Mouse (Mus musculus) neural tube, embryonic 11.5 days (tissue): ENCODE data around the gene Mpp3. TPM values are rescaled to one million over a fixed set of nuclear protein-coding genes. Genes with fewer than 3 reads are reported as not detected.

ENCODE experiments used
- ATAC-seq: fragments of 200-750 bp; cut with Nextera tagmentation; 2 replicates; pipeline ENCODE4 v1.8.0; 2017; ENCODE audit warnings: moderate number of reproducible peaks, mild to moderate bottlenecking, moderate TSS enrichment, moderate library complexity; ENCODE audit not compliant: insufficient read depth, low FRiP score, low TSS enrichment
- DNase-seq: peaks from one replicate; pipeline ENCODE4 v3.0.0-alpha.2; 2015; ENCODE audit warnings: low spot score
- H3K27ac ChIP-seq: fragments of 300-500 bp; sonication (generic); 2 replicates; pipeline ENCODE4 v1.5.1; 2014; ENCODE audit warnings: low read depth, mild to moderate bottlenecking, low read length
- H3K27me3 ChIP-seq: fragments of 300-500 bp; sonication (generic); 2 replicates; pipeline ENCODE4 v1.6.1; 2014; ENCODE audit warnings: mild to moderate bottlenecking, low read length, mixed read lengths; ENCODE audit not compliant: control insufficient read depth, insufficient read depth
- H3K36me3 ChIP-seq: fragments of 300-500 bp; sonication (generic); 2 replicates; pipeline ENCODE4 v1.6.1; 2014; ENCODE audit warnings: mild to moderate bottlenecking, low read length, moderate library complexity, mixed read lengths; ENCODE audit not compliant: control insufficient read depth, insufficient read depth
- H3K4me1 ChIP-seq: fragments of 300-500 bp; sonication (generic); 2 replicates; pipeline ENCODE4 v1.6.1; 2014; ENCODE audit warnings: low read length, mixed read lengths; ENCODE audit not compliant: control insufficient read depth, insufficient read depth
- H3K4me2 ChIP-seq: fragments of 300-500 bp; sonication (generic); 2 replicates; pipeline ENCODE4 v1.6.1; 2014; ENCODE audit warnings: low read depth, mild to moderate bottlenecking, moderate library complexity
- H3K4me3 ChIP-seq: fragments of 300-500 bp; sonication (generic); 2 replicates; pipeline ENCODE4 v1.5.1; 2014; ENCODE audit warnings: low read depth, low read length
- H3K9ac ChIP-seq: fragments of 300-500 bp; sonication (generic); 2 replicates; pipeline ENCODE4 v1.6.1; 2014; ENCODE audit warnings: mild to moderate bottlenecking, low read length
- H3K9me3 ChIP-seq: fragments of 300-500 bp; sonication (generic); 2 replicates; pipeline ENCODE4 v1.6.1; 2016; ENCODE audit warnings: low read length; ENCODE audit not compliant: control insufficient read depth
- WGBS: fragments of 180-500 bp; shearing (Covaris S2); extraction: QIAGEN DNeasy Blood & Tissue Kit; methylation state at CpG from one replicate; pipeline ENCODE4 v1.1.7; 2014; 5-methylcytosine and 5-hydroxymethylcytosine counted together
- polyA plus RNA-seq: library from polyadenylated mRNA; unstranded; fragments of >200 nt; fragmentation: Nextera tagmentation; extraction: Ambion mirVana; gene quantifications from 2 replicates; pipeline ENCODE4 v1.2.1, GENCODE M21; 2014

Mpp3 gene
- polyA plus RNA-seq, 1 experiment from 2014 or later, result 35.1 TPM

GRCm38 (mm10) chr11:102034887-102035286, 6.6 kb upstream of the Mpp3 start:
- Histone ChIP-seq H3K9me3 (no peaks in the 10 kb centered on the region), H3K4me1 (no peaks in the 10 kb centered on the region), H3K27me3 (no peaks in the 10 kb centered on the region), H3K27ac (no peak overlapping the region), H3K36me3 (no peaks in the 10 kb centered on the region), H3K9ac (no peak overlapping the region), H3K4me2 (no peak overlapping the region), H3K4me3 (no peak overlapping the region)
- no peak for ATAC-seq
- DNase-seq, result no peak
- 78% methylated on average over 8 of the region's 8 CpGs for WGBS

GRCm38 (mm10) chr11:102033055-102033591, 4.9 kb upstream of the Mpp3 start:
- Histone ChIP-seq H3K4me3 (no peak overlapping the region), H3K9ac (no peak overlapping the region), H3K4me1 (0 out of 2 replicates have a peak, but pooled peaks cover 2% of the 10 kb centered on the region), H3K27ac (no peak overlapping the region), H3K9me3 (no peaks in the 10 kb centered on the region), H3K4me2 (no peak overlapping the region), H3K36me3 (no peaks in the 10 kb centered on the region), H3K27me3 (no peaks in the 10 kb centered on the region)
- DNase-seq (no peak), ATAC-seq (no peak)
- 91% methylated on average over 12 of the region's 12 CpGs for WGBS

- Histone ChIP-seq H3K4me3 (no peak overlapping the region), H3K27ac (no peak overlapping the region), H3K9me3 (no peaks in the 10 kb centered on the region), H3K9ac (no peak overlapping the region), H3K4me2 (no peak overlapping the region), H3K4me1 (peaks cover 10% of the 10 kb centered on the region), H3K36me3 (no peaks in the 10 kb centered on the region), H3K27me3 (no peaks in the 10 kb centered on the region)
- ATAC-seq, result no peak
- WGBS, result 86% methylated on average over 7 of the region's 7 CpGs
- no peak for DNase-seq
These were observed 2.9 kb upstream of the Mpp3 start for GRCm38 (mm10) chr11:102031149-102031548.

- no peak overlapping the region for H3K27ac ChIP-seq
- ATAC-seq (no peak), DNase-seq (no peak)
- H3K4me2 ChIP-seq, result no peak overlapping the region
- H3K4me3 ChIP-seq, result no peak overlapping the region
- H3K4me1 ChIP-seq, result peaks cover 21% of the 10 kb centered on the region
- H3K27me3 ChIP-seq, result no peaks in the 10 kb centered on the region
- 40% methylated on average over 7 of the region's 7 CpGs for WGBS
- no peak overlapping the region for H3K9ac ChIP-seq
- no peaks in the 10 kb centered on the region for H3K36me3 ChIP-seq
- no peaks in the 10 kb centered on the region for H3K9me3 ChIP-seq
These were observed 1.7 kb upstream of the Mpp3 start for GRCm38 (mm10) chr11:102029966-102030365.

DNA sequence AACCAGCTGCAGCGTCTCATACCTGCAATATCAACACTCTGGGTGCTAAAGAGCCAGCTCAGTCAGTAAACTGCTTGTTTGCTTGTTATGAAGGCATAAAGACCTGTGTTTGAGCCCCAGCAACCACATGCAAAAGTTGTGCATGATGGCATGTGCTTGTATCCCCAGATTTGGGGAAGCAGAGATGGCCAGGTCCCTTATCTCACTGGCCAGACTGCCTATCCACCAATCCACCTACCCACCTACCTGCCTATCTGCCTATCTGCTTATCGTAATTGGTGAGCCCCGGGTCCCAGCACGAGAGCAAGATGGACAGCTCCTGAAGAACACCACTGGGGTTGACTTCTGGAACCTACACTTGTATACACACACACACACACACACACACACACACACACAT, 1.0 kb upstream of the Mpp3 start:
- Histone ChIP-seq H3K27ac (no peak overlapping the region), H3K27me3 (no peaks in the 10 kb centered on the region), H3K4me1 (peaks cover 24% of the 10 kb centered on the region), H3K9me3 (no peaks in the 10 kb centered on the region), H3K36me3 (no peaks in the 10 kb centered on the region), H3K4me2 (no peak overlapping the region), H3K9ac (no peak overlapping the region), H3K4me3 (no peak overlapping the region)
- no peak for ATAC-seq
- DNase-seq, result no peak
- 90% methylated on average over 4 of the region's 4 CpGs for WGBS

DNA sequence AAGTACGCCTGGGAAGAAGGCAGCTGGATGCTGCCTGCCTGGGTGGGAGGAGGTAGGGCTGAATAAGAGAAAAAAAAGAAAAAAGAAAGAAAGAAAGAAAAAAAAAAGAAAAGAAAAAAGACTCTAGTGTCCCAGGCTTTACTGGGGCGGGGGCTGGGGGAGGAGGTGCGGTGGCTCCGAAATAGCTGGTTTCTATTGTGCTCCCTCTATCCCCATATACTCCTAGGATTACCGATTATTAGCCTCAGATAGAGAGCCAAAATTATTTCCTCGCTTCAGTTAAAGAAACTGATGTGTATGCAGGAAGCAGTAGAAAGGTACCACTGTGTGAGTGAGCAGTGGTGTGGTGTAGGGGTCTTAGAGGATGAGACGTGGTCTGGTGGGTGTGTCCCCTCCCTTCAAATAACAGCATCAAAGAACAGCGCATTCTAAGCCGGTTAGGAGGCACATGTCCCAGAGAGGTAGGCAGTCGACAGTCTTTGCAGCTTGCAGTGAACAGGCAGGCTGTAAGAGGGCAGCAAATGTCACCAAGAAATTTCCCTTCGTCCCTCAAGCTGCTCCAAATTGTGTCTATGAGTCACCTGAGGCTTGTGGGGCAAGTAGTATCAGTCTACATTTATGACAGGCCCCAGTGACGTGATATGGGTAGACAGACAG, 772 bp downstream of the Mpp3 start:
- Histone ChIP-seq H3K9me3 (no peaks in the 10 kb centered on the region), H3K27me3 (no peaks in the 10 kb centered on the region), H3K4me3 (peak overlapping the region; percentile 50), H3K36me3 (no peaks in the 10 kb centered on the region), H3K9ac (peak overlapping the region; percentile 47; the same call in 1 of the 2 replicates), H3K27ac (peak overlapping the region; percentile 95), H3K4me2 (peak overlapping the region; percentile 88), H3K4me1 (peaks cover 29% of the 10 kb centered on the region)
- DNase-seq (no peak), ATAC-seq (no peak; the same call in 1 of the 2 replicates)
- WGBS, result 3% methylated on average over 12 of the region's 12 CpGs

DNA sequence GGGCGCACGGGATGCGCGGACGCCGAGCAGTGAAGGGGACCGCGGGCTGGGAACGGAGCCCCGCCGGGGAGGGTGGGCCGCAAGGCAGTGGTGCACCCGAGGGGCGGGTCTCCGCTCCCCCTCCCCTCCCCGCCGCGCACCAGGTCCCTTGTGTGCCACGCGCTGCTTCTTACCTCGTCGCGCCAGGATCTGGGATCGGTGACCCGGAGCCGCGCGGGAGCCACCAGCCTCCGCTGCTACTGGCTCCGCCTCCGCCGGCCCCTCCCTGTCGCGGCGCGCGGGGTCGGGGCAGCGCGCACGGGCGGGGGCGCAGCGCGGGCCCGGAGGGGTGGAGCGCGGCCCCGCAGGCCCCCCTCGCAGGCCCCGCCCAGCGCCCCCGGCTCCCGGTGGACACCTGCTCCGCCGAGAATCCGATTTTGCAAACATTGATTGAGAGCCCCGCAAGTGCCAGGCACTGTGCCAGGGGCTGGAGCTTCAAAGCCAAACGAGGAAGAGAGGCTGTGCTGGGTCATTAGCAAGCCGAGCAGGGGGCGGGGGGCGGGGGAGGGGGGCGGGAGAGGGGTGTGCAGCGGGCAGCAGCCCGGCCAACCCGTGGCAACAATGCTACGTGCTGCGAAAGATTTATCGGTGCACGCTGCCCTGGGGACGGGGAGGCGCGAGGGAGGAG, 1.4 kb downstream of the Mpp3 start:
- 1% methylated on average over 44 of the region's 73 CpGs for WGBS
- Histone ChIP-seq H3K4me2 (peak overlapping the region; percentile 88), H3K27me3 (no peaks in the 10 kb centered on the region), H3K4me3 (peak overlapping the region; percentile 50), H3K4me1 (peaks cover 29% of the 10 kb centered on the region), H3K9ac (peak overlapping the region; percentile 76), H3K36me3 (no peaks in the 10 kb centered on the region), H3K9me3 (no peaks in the 10 kb centered on the region), H3K27ac (peak overlapping the region; percentile 95)
- ATAC-seq (peak; percentile 89), DNase-seq (peak; percentile 89)

DNA sequence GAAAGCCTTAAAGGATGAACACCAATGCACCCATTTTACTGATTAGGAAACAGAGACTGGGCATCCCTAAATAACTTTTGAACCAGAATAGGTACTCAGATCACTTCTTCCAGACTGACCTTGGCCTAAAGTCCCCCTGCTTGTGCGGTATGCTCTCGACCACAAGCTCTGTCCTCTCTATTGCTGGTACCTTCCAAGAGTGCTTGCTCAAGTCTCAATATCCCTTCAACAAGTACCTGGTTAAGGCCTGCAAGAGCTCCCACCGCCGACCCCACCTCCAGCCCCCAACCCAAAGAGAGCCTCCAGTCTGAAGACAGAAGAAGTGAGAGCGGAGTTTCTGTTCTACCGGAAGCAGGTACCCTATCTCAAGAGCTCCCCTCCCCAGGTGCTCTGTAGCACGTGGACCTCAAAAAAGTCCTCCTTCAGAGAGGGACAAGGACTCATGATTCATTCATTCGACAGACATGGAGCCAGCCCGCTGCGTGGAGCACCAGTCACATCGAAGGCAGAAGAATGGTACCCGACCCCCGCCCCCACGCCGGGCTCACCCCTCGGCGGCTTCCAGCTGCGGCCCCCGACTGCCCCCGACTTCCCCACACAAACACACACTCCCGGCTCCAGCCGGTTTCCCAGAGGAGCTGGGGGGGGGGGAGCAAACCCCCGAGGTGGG, 2.1 kb downstream of the Mpp3 start:
- 1% methylated on average over 23 of the region's 23 CpGs for WGBS

More for the DNA sequence above, 2.1 kb downstream of the Mpp3 start:
- Histone ChIP-seq H3K27me3 (no peaks in the 10 kb centered on the region), H3K4me2 (peak overlapping the region; percentile 88), H3K9ac (peak overlapping the region; percentile 76), H3K9me3 (no peaks in the 10 kb centered on the region), H3K36me3 (no peaks in the 10 kb centered on the region), H3K27ac (peak overlapping the region; percentile 95), H3K4me1 (peaks cover 29% of the 10 kb centered on the region), H3K4me3 (peak overlapping the region; percentile 50)
- ATAC-seq, result peak; percentile 39
- no peak for DNase-seq
